Mouse (Mus musculus): ENCODE measurements around the gene Ccdc152. TPM values are rescaled to one million over a fixed set of nuclear protein-coding genes. Genes with fewer than 3 reads are reported as not detected.

Ccdc152 gene
- polyA plus RNA-seq, 1 experiment from 2014 or later: not detected

Other genes with a start within 250 kb of the Ccdc152 start
- 79.6 and 203 TPM in 2 replicates for gene Selenop, start 35.0 kb downstream of the Ccdc152 start, polyA plus RNA-seq (2014; fragmentation: Nextera tagmentation; extraction: Ambion mirVana)

Data from neural tube, embryonic 14.5 days (tissue).